In genomic region chr13:81783405-81784342, GRCm38 (mm10) we compare ENCODE assay signal across 8 mouse cellular contexts. TPM values are rescaled to one million over a fixed set of nuclear protein-coding genes. Genes with fewer than 3 reads are reported as not detected.
A peak's percentile ranks its signal among the peaks of the same experiment; 100 is the strongest.
DNase-seq lines count a peak whose midpoint lies in the region; ATAC-seq lines count a peak whose summit lies in the region.

No protein-coding gene starts in this region.

- peak overlapping the region; percentile 86 for H3K4me3 ChIP-seq in lung, embryonic 16.5 days (ENCODE audit: low read length)

- no peaks in the 10 kb centered on the region for H3K27me3 ChIP-seq in lung, embryonic 16.5 days (ENCODE audit: control insufficient read depth, insufficient read depth, low read depth, low read length)

- H3K4me2 ChIP-seq in lung, embryonic 16.5 days (ENCODE audit: low read depth, low read length) = peak overlapping the region; percentile 62

- H3K27ac ChIP-seq in lung, embryonic 16.5 days (ENCODE audit: low read length) = peak overlapping the region; percentile 99

- WGBS in lung, embryonic 16.5 days = under 1% methylated on average over 62 of the region's 62 CpGs

- peak; percentile 93 for ATAC-seq in hematopoietic stem cell, adult 5-6 weeks (replicated peaks in 1 of 2; ENCODE audit: insufficient read depth in 1 of 2, low FRiP score in 2 of 2, low TSS enrichment in 1 of 2, low read depth in 1 of 2, poor library complexity in 2 of 2, severe bottlenecking in 2 of 2)
- peak; percentile 98 for ATAC-seq in lung, embryonic 16.5 days (ENCODE audit: low read depth)

- peak; percentile 91 for DNase-seq in MEL-GATA-1-ER (ENCODE audit: extremely low read depth, low read depth)
- DNase-seq in cerebellum, adult 8-10 months = peak; percentile 95
- DNase-seq in forelimb bud, embryonic 11.5 days (ENCODE audit: low read depth, low spot score) = peak; percentile 96
- peak; percentile 92 for DNase-seq in layer of hippocampus, adult 9-10 months (ENCODE audit: low spot score)
- DNase-seq in ovary, postnatal 10 days (ENCODE audit: low spot score) = peak; percentile 85
- peak; percentile 92 to 94 for DNase-seq in thymus, postnatal 10 days (ENCODE audit: low spot score in 2 of 2)

- peak overlapping the region; percentile 92 for H3K9ac ChIP-seq in lung, embryonic 16.5 days (ENCODE audit: low read length)

- no peaks in the 10 kb centered on the region for H3K9me3 ChIP-seq in lung, embryonic 16.5 days (ENCODE audit: control insufficient read depth, low read length)

- peaks cover 11% of the 10 kb centered on the region for H3K36me3 ChIP-seq in lung, embryonic 16.5 days (ENCODE audit: control insufficient read depth, insufficient read depth, low read length)

- H3K4me1 ChIP-seq in lung, embryonic 16.5 days (replicated peaks; ENCODE audit: control insufficient read depth, insufficient read depth, low read length) = peaks cover 9% of the 10 kb centered on the region; the same call in 1 of the 2 replicates

RNA-seq across cellular contexts. Expression of gene Cetn3, which starts 0.8 kb away (rescaled TPM):
- total RNA-seq in hematopoietic stem cell, adult 5-6 weeks (2017) = 439 and 591 TPM in 2 replicates
- polyA plus RNA-seq in lung, embryonic 16.5 days (2015; fragmentation: Nextera tagmentation; extraction: Ambion mirVana) = 219 and 231 TPM in 2 replicates

Comparison
In these comparisons a context has a peak if more than half of its experiments do, and no peak if none do; other contexts are left out.
1. Peak in every context shown above with its lines: DNase-seq, ATAC-seq, H3K4me3 ChIP-seq and H3K27ac ChIP-seq.